Mouse (Mus musculus) T-helper 1 cell (primary cell): ENCODE data around the gene Zfp598.
"Not testable (repeated sequence)": the region's sequence is repeated elsewhere in the genome, so short reads cannot be mapped to it uniquely, and the experiment has no call there.

Source experiments
- in situ Hi-C: fragments of 300-600 bp; cut with MboI, MseI; formaldehyde crosslinking; loops from one replicate; pipeline ENCODE4 v1.15.1; 2025; ENCODE audit warnings: high pct_unique_total_duplicates

The Zfp598 gene

GRCm38 (mm10) chr17:24720616-24721015, 51.1 kb downstream of the Zfp598 start:
- in situ Hi-C loops = not testable (repeated sequence)

GRCm38 (mm10) chr17:24721383-24721955, 52.0 kb downstream of the Zfp598 start:
- in situ Hi-C loops = not testable (repeated sequence)

- in situ Hi-C loops = no loop called here
These were observed 52.9 kb downstream of the Zfp598 start for GRCm38 (mm10) chr17:24722220-24722924.

- in situ Hi-C loops = no loop called here
These were observed 53.8 kb downstream of the Zfp598 start for GRCm38 (mm10) chr17:24723122-24723880.

GRCm38 (mm10) chr17:24723881-24724180, 54.3 kb downstream of the Zfp598 start:
- in situ Hi-C loops = no loop called here

DNA sequence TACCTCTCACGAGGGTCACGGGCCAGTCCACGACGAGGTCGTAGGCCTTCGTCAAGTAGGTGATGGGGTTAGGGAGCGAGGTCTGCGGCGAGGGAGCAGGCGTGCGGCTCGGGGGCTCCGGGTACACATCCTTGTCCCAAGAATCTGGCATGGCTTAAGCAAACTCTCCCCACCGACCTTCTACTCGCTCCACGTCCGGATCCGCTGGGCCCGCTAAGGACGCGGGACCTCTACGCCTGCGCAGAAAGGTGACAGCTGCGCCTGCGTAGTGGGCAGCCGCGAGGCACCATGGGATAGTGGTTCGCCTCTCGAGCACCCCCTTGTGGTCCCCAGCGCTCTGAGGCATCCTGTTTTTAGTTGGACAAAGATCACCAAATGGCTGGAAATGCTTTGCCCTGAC, 54.7 kb downstream of the Zfp598 start, which contains the start of gene Ndufb10:
Gene Ndufb10 (minus strand): TSS at position 295 of the 400 bp plus-strand sequence.
- in situ Hi-C loops = no loop called here

DNA sequence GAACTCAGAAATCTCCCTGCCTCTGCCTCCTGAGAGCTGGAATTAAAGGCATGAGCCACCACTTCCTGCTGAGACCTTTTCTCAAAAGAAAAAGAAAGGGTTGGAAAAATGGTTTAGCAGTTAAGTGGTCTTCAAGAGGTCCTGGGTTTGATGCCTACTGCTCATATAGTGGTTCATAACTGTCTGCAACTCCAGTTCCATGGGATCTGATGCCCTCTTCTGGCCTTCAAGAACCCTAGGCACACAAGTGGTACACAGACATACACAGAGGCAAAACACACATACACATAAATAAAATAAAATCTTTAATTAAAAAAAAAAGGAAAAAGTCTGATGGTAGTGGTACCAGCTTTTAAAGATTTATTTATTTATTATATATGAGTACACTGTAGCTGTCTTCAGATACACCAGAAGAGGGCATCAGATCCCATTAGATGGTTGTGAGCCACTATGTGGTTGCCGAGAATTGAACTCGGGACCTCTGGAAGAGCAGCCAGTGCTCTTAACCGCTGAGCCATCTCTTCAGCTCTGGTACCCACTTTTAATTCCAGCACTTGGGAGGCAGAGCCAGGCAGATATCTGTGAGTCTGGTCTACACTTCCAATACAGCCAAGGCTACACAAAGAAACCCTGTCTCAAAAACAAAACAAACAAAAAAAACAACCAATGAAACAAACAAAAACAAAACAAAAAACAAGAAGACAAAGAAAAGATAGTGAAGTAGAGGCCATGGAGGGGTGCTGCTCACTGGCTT, 56.3 kb downstream of the Zfp598 start:
- in situ Hi-C loops = no loop called here

DNA sequence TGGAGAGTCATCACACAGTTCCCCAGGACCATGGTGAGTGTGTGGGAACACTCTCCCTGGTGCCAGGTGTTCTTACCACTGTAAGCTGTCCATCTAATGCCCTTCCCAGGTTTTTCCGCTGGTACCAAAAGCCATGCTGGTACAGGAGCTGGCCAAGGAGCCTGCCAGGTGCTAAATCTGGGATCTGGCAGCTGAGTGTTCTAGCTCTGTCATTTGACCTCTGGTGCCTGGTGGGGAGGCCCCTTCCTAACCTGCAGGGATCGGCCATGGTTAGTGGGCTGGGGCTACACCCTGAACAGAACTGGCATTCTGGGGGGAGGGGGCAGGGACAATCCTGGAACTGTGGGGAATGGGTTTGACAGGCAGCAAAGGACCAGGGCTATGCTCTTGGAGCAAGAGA, 58.1 kb downstream of the Zfp598 start, which contains the start of gene Rpl3l:
Gene Rpl3l (plus strand): TSS at position 203 of the 400 bp plus-strand sequence.
- in situ Hi-C loops = no loop called here

DNA sequence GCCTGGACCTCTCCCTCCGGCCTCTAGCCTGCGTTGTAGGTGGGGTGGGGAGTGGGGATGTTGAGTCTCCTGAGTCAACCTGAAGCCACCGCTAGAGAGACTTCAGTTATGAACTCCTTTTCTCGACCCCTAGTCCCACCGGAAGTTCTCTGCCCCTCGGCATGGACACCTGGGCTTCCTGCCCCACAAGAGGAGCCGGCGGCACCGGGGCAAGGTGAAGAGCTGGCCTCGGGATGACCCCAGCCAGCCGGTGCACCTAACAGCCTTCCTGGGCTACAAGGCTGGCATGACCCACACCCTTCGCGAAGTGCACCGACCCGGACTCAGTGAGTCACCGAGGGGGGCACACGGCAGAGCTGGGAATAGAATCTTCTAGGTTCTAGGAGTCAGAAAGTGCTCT, 58.7 kb downstream of the Zfp598 start:
- in situ Hi-C loops = no loop called here

DNA sequence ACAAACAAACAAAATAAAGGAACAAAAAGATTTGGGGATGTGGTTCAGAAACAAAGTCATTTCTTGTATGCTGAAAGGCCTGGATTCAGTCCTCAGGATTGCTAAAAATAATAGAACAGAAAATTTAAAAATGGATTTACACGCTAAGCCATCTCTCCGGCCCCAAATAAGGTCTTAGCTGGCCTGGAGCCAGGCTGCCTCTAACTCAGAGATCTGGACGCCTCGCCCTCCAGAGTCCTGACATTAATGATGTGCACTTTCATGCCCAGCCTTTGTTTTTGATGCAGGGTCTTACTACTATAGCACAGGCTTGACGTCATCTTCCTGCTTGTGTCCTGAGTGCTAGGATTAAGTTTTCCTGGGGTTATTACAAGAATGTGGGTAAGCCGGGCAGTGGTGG, 59.6 kb downstream of the Zfp598 start:
- in situ Hi-C loops = no loop called here

DNA sequence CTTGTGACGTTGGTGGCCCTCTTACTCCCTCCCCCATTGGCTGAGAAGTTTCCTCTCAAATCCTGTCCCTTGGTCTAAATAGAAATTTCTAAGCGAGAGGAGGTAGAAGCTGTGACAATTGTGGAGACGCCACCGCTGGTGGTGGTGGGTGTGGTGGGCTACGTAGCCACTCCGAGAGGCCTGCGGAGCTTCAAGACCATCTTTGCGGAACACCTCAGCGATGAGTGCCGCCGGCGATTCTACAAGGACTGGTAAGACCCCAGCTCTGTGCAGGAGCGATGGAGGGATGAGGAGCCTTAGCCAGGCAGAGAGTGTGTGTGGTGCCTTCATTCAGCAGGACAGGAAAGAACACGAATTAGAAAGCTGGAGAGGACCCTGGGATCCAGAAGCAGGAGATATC, 61.3 kb downstream of the Zfp598 start:
- in situ Hi-C loops = no loop called here
